Mouse (Mus musculus): ENCODE measurements at regions not wholly inside any gene's neighbourhood (a gene's known extent, or its start where the extent isn't known, plus 50 kb on each side); places are given as distances from the start of the nearest gene placed in this dataset.

- no peak overlapping the region for H3K4me3 ChIP-seq (replicated peaks; ENCODE audit: extremely low read depth, low read depth, low read length)
- DNase-seq, result no peak
- TF ChIP-seq CTCF (IDR thresholded peaks at IDR 0.05; ENCODE audit: insufficient read depth, low read length), result no peak
- TF ChIP-seq POLR2A (IDR thresholded peaks at IDR 0.05; ENCODE audit: borderline replicate concordance, extremely low read depth, low read depth, low read length), result no peak
These were observed 92.7 kb downstream of the Nucb2 start for GRCm38 (mm10) chr7:116596914-116597313.

GRCm38 (mm10) chr7:116600340-116600739 is 96.2 kb downstream of the Nucb2 start:
- TF ChIP-seq CTCF (IDR thresholded peaks at IDR 0.05; ENCODE audit: insufficient read depth, low read length) (no peak), POLR2A (IDR thresholded peaks at IDR 0.05; ENCODE audit: borderline replicate concordance, extremely low read depth, low read depth, low read length) (no peak)
- DNase-seq, result no peak
- 75% methylated on average over 3 of the region's 3 CpGs for WGBS
- Histone ChIP-seq H3K4me1 (ENCODE audit: control insufficient read depth, insufficient read depth, low read length) (no peaks in the 10 kb centered on the region), H3K4me3 (replicated peaks; ENCODE audit: extremely low read depth, low read depth, low read length) (no peak overlapping the region)

More at GRCm38 (mm10) chr7:116596914-116597313, 92.7 kb downstream of the Nucb2 start:
- H3K4me1 ChIP-seq (ENCODE audit: control insufficient read depth, insufficient read depth, low read length), result no peaks in the 10 kb centered on the region

- Histone ChIP-seq H3K4me3 (replicated peaks; ENCODE audit: extremely low read depth, low read depth, low read length) (no peak overlapping the region), H3K4me1 (ENCODE audit: control insufficient read depth, insufficient read depth, low read length) (no peaks in the 10 kb centered on the region)
- DNase-seq, result no peak
- TF ChIP-seq CTCF (IDR thresholded peaks at IDR 0.05; ENCODE audit: insufficient read depth, low read length) (no peak), POLR2A (IDR thresholded peaks at IDR 0.05; ENCODE audit: borderline replicate concordance, extremely low read depth, low read depth, low read length) (no peak)
- 56% methylated on average over 6 of the region's 6 CpGs for WGBS
These were observed 99.1 kb downstream of the Nucb2 start for GRCm38 (mm10) chr7:116603167-116603839.

- DNase-seq, result no peak
These were observed 99.6 kb downstream of the Nucb2 start for GRCm38 (mm10) chr7:116603840-116604194.

GRCm38 (mm10) chr7:116606255-116606654 is 102.1 kb downstream of the Nucb2 start:
- Histone ChIP-seq H3K4me1 (ENCODE audit: control insufficient read depth, insufficient read depth, low read length) (no peaks in the 10 kb centered on the region), H3K4me3 (replicated peaks; ENCODE audit: extremely low read depth, low read depth, low read length) (no peak overlapping the region)
- DNase-seq, result no peak
- TF ChIP-seq POLR2A (IDR thresholded peaks at IDR 0.05; ENCODE audit: borderline replicate concordance, extremely low read depth, low read depth, low read length) (no peak), CTCF (IDR thresholded peaks at IDR 0.05; ENCODE audit: insufficient read depth, low read length) (no peak)
- 73% methylated on average over 6 of the region's 6 CpGs for WGBS

More at GRCm38 (mm10) chr7:116603840-116604194, 99.6 kb downstream of the Nucb2 start:
- no peak for TF ChIP-seq CTCF (IDR thresholded peaks at IDR 0.05; ENCODE audit: insufficient read depth, low read length)
- TF ChIP-seq POLR2A (IDR thresholded peaks at IDR 0.05; ENCODE audit: borderline replicate concordance, extremely low read depth, low read depth, low read length), result no peak
- no peaks in the 10 kb centered on the region for H3K4me1 ChIP-seq (ENCODE audit: control insufficient read depth, insufficient read depth, low read length)
- H3K4me3 ChIP-seq (replicated peaks; ENCODE audit: extremely low read depth, low read depth, low read length), result no peak overlapping the region
- WGBS, result 85% methylated on average over 3 of the region's 3 CpGs

- Histone ChIP-seq H3K4me3 (replicated peaks; ENCODE audit: extremely low read depth, low read depth, low read length) (no peak overlapping the region), H3K4me1 (ENCODE audit: control insufficient read depth, insufficient read depth, low read length) (no peaks in the 10 kb centered on the region)
- TF ChIP-seq POLR2A (IDR thresholded peaks at IDR 0.05; ENCODE audit: borderline replicate concordance, extremely low read depth, low read depth, low read length) (no peak), CTCF (IDR thresholded peaks at IDR 0.05; ENCODE audit: insufficient read depth, low read length) (no peak)
- 66% methylated on average over 6 of the region's 6 CpGs for WGBS
- no peak for DNase-seq
These were observed 102.7 kb downstream of the Nucb2 start for GRCm38 (mm10) chr7:116606751-116607483.

GRCm38 (mm10) chr7:116607628-116608225 is 103.6 kb downstream of the Nucb2 start:
- peak; percentile 22 for DNase-seq
- Histone ChIP-seq H3K4me3 (replicated peaks; ENCODE audit: extremely low read depth, low read depth, low read length) (peak overlapping the region; percentile 13), H3K4me1 (ENCODE audit: control insufficient read depth, insufficient read depth, low read length) (no peaks in the 10 kb centered on the region)
- 2% methylated on average over 15 of the region's 15 CpGs for WGBS
- no peak for TF ChIP-seq CTCF (IDR thresholded peaks at IDR 0.05; ENCODE audit: insufficient read depth, low read length)
- TF ChIP-seq POLR2A (IDR thresholded peaks at IDR 0.05; ENCODE audit: borderline replicate concordance, extremely low read depth, low read depth, low read length), result no peak

- H3K4me3 ChIP-seq (replicated peaks; ENCODE audit: extremely low read depth, low read depth, low read length), result peak overlapping the region; percentile 47
- TF ChIP-seq CTCF (IDR thresholded peaks at IDR 0.05; ENCODE audit: insufficient read depth, low read length) (peak; percentile 57), POLR2A (IDR thresholded peaks at IDR 0.05; ENCODE audit: borderline replicate concordance, extremely low read depth, low read depth, low read length) (no peak)
- 25% methylated on average over 15 of the region's 15 CpGs for WGBS
These were observed 104.3 kb downstream of the Nucb2 start for GRCm38 (mm10) chr7:116608350-116609085.

GRCm38 (mm10) chr7:116609406-116609805 is 105.2 kb downstream of the Nucb2 start:
- Histone ChIP-seq H3K4me3 (replicated peaks; ENCODE audit: extremely low read depth, low read depth, low read length) (no peak overlapping the region), H3K4me1 (ENCODE audit: control insufficient read depth, insufficient read depth, low read length) (no peaks in the 10 kb centered on the region)
- WGBS, result 47% methylated on average over 6 of the region's 6 CpGs
- TF ChIP-seq POLR2A (IDR thresholded peaks at IDR 0.05; ENCODE audit: borderline replicate concordance, extremely low read depth, low read depth, low read length) (no peak), CTCF (IDR thresholded peaks at IDR 0.05; ENCODE audit: insufficient read depth, low read length) (no peak)
- no peak for DNase-seq

More at GRCm38 (mm10) chr7:116608350-116609085, 104.3 kb downstream of the Nucb2 start:
- peak; percentile 40 for DNase-seq
- no peaks in the 10 kb centered on the region for H3K4me1 ChIP-seq (ENCODE audit: control insufficient read depth, insufficient read depth, low read length)

Measured in lung, adult 2 months (tissue).